Mouse (Mus musculus) C2C12 (cell line): ENCODE results near the gene Gm49393. TPM values are rescaled to one million over a fixed set of nuclear protein-coding genes. Genes with fewer than 3 reads are reported as not detected.

Experiments
- H3K27me3 ChIP-seq: one replicate; pipeline ENCODE4 v1.6.1; 2011; ENCODE audit not compliant: control insufficient read depth, insufficient read depth, insufficient read length
- H3K36me3 ChIP-seq: one replicate; pipeline ENCODE4 v1.6.1; 2011; ENCODE audit not compliant: control insufficient read depth, insufficient read depth
- H3K4me3 ChIP-seq: one replicate; pipeline ENCODE4 v1.5.1; 2011; ENCODE audit warnings: mild to moderate bottlenecking, control low read depth; ENCODE audit not compliant: poor library complexity, insufficient read depth, severe bottlenecking
- H3K79me2 ChIP-seq: one replicate; pipeline ENCODE4 v1.6.1; 2011; ENCODE audit not compliant: control insufficient read depth, insufficient read depth
- H3K79me3 ChIP-seq: one replicate; pipeline ENCODE4 v1.6.1; 2011; ENCODE audit warnings: low read depth, control low read depth
- H3ac ChIP-seq: one replicate; pipeline ENCODE3; 2011; ENCODE audit warnings: low read depth; ENCODE audit not compliant: control insufficient read depth, insufficient read length
- CEBPB ChIP-seq: IDR thresholded peaks from one replicate; pipeline ENCODE4 v1.6.1; 2011; ENCODE audit warnings: low read depth, mild to moderate bottlenecking, control low read depth, moderate library complexity
- CTCF ChIP-seq: IDR thresholded peaks from one replicate; pipeline ENCODE4 v1.5.1; 2011; ENCODE audit not compliant: control insufficient read depth, insufficient read depth, insufficient read length
- FOSL1 ChIP-seq: IDR thresholded peaks from one replicate; pipeline ENCODE4 v1.8.0; 2011; ENCODE audit warnings: mild to moderate bottlenecking, low read length; ENCODE audit not compliant: poor library complexity, insufficient read depth, severe bottlenecking
- MAX ChIP-seq: IDR thresholded peaks from one replicate; pipeline ENCODE4 v1.6.1; 2011; ENCODE audit warnings: mild to moderate bottlenecking, control low read depth
- MYOD1 ChIP-seq: IDR thresholded peaks from one replicate; pipeline ENCODE4 v1.6.1; 2011; ENCODE audit warnings: low read depth; ENCODE audit not compliant: control insufficient read depth, insufficient read length
- MYOG ChIP-seq: IDR thresholded peaks from one replicate; pipeline ENCODE4 v1.6.1; 2011; ENCODE audit not compliant: control insufficient read depth, insufficient read length; ENCODE audit errors: extremely low read depth
- USF1 ChIP-seq: IDR thresholded peaks from one replicate; pipeline ENCODE4 v1.6.1; 2011; ENCODE audit warnings: low read depth, mild to moderate bottlenecking, control low read depth, moderate library complexity
- polyA plus RNA-seq: library from polyadenylated mRNA; unstranded; fragments of >200 nt; fragmentation: generic; extraction: Trizol; gene quantifications from one replicate; pipeline ENCODE4 v1.2.1, GENCODE M21; 2012; ENCODE audit warnings: missing spikeins

Gene Gm49393
- polyA plus RNA-seq, 1 experiment = not detected

GRCm38 (mm10) chr13:60843153-60843552 is 92.2 kb downstream of the Gm49393 start:
- Histone ChIP-seq H3K27me3 (no peaks in the 10 kb centered on the region), H3K79me2 (no peaks in the 10 kb centered on the region), H3K79me3 (no peaks in the 10 kb centered on the region), H3K36me3 (no peaks in the 10 kb centered on the region), H3K4me3 (no peak overlapping the region), H3ac (no peak overlapping the region)
- TF ChIP-seq CEBPB (no peak), MYOD1 (no peak), FOSL1 (no peak), MAX (no peak)

DNA sequence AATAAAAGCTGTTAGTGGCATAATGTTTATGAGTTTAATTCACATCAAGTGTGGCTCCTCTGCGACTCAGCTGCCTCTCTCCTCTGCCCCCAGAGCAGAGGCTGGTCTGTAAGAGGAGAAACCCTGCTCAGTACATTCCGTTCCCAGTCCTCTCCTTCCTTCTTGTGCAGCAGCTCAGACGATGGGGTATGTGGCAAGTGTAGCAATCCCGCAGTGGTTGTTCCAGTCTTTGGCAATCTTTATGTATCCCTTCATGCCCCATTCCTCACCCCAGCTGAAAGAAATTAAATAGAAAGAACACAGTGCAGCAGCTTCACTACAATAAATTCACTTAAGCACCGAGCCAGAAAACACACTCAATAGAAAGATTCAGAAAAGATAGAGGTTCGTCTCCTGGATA is 92.7 kb downstream of the Gm49393 start:
- no peak for TF ChIP-seq CTCF
- TF ChIP-seq MAX = no peak
- TF ChIP-seq FOSL1 = no peak
- TF ChIP-seq USF1 = no peak
- TF ChIP-seq MYOG = no peak
- TF ChIP-seq MYOD1 = no peak
- TF ChIP-seq CEBPB = no peak
- H3K27me3 ChIP-seq = no peaks in the 10 kb centered on the region

DNA sequence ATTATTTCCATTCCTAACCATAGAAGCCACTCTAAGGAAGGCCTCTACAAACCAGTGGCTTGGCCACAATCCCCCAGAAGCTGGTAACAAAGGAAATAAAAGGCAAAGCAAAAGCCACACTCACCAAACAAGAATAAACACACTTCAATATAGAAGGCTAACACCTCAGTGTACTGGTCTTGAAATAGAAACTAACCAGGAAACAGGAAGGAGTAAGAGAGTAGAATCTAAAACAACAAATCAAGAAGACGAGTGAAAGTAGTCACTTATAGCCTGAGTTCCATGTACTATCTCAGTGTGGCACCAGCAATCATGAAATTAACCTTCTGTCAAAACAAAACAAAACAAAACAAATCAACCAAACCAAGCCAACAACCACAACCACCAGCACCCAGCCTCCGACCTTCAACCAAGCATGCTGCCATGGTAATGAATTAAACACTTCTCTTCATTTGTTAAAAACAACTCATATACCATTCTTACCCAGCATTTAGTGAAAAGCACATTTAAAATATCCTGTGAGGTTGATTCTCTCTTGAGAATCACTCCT is 96.0 kb downstream of the Gm49393 start:
- Histone ChIP-seq H3K36me3 (no peaks in the 10 kb centered on the region), H3K27me3 (no peaks in the 10 kb centered on the region), H3ac (no peak overlapping the region), H3K79me3 (no peaks in the 10 kb centered on the region), H3K4me3 (no peak overlapping the region), H3K79me2 (no peaks in the 10 kb centered on the region)
- no peak for TF ChIP-seq MAX
- no peak for TF ChIP-seq CTCF
- TF ChIP-seq CEBPB = no peak
- no peak for TF ChIP-seq USF1
- TF ChIP-seq FOSL1 = no peak
- TF ChIP-seq MYOD1 = no peak
- TF ChIP-seq MYOG = no peak

More for the DNA sequence above, 92.7 kb downstream of the Gm49393 start:
- Histone ChIP-seq H3K79me2 (no peaks in the 10 kb centered on the region), H3K4me3 (no peak overlapping the region), H3K79me3 (no peaks in the 10 kb centered on the region), H3ac (no peak overlapping the region), H3K36me3 (no peaks in the 10 kb centered on the region)

GRCm38 (mm10) chr13:60826052-60826451 is 109.3 kb downstream of the Gm49393 start:
- Histone ChIP-seq H3ac (no peak overlapping the region), H3K27me3 (no peaks in the 10 kb centered on the region), H3K36me3 (no peaks in the 10 kb centered on the region), H3K79me2 (no peaks in the 10 kb centered on the region), H3K79me3 (no peaks in the 10 kb centered on the region), H3K4me3 (no peak overlapping the region)
- TF ChIP-seq CTCF (no peak), FOSL1 (no peak), MAX (no peak), CEBPB (no peak), MYOG (no peak), MYOD1 (no peak), USF1 (no peak)

GRCm38 (mm10) chr13:60820486-60821175 is 114.8 kb downstream of the Gm49393 start:
- no peaks in the 10 kb centered on the region for H3K79me2 ChIP-seq
- no peak overlapping the region for H3K4me3 ChIP-seq
- TF ChIP-seq MYOD1 (no peak), MAX (no peak), FOSL1 (no peak), USF1 (no peak), CTCF (no peak), MYOG (no peak)
- no peaks in the 10 kb centered on the region for H3K27me3 ChIP-seq
- H3ac ChIP-seq = no peak overlapping the region
- H3K36me3 ChIP-seq = no peaks in the 10 kb centered on the region
- no peaks in the 10 kb centered on the region for H3K79me3 ChIP-seq

DNA sequence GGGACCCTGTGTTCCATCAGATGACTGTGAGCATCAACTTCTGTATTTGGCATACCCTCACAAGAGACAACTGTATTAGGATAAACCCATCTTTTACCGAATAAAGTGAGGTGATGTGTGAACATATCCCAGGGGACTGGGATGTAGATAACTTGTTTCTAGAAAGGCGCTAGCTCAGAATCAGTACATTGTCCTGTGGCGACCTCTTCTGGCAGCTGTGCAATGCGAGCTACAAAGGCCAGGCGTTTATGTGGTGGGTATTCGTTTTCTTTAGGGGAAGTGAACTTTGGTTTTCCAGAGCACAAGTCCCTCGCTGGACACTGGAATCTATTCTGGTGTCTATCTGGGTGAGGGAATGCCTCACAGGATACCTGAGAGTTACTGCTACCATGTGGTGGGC is 115.9 kb downstream of the Gm49393 start:
- no peaks in the 10 kb centered on the region for H3K79me3 ChIP-seq

More for the DNA sequence above, 115.9 kb downstream of the Gm49393 start:
- H3K27me3 ChIP-seq = no peaks in the 10 kb centered on the region
- no peak overlapping the region for H3K4me3 ChIP-seq
- H3ac ChIP-seq = no peak overlapping the region
- TF ChIP-seq CEBPB (no peak), FOSL1 (no peak), USF1 (no peak), CTCF (no peak), MYOD1 (no peak), MAX (no peak), MYOG (no peak)
- H3K36me3 ChIP-seq = no peaks in the 10 kb centered on the region
- H3K79me2 ChIP-seq = no peaks in the 10 kb centered on the region
